Mouse (Mus musculus): ENCODE measurements around the gene Gtf2f2. TPM values are rescaled to one million over a fixed set of nuclear protein-coding genes. Genes with fewer than 3 reads are reported as not detected.

The Gtf2f2 gene
- polyA plus RNA-seq, 1 experiment: 3.2 TPM

- 93% methylated on average over 3 of the region's 3 CpGs for WGBS
- Histone ChIP-seq H3K27me3 (replicated peaks; ENCODE audit: control insufficient read depth, insufficient read depth, low read length) (no peaks in the 10 kb centered on the region), H3K36me3 (ENCODE audit: control insufficient read depth, insufficient read depth, low read length) (peaks cover 7% of the 10 kb centered on the region), H3K4me1 (ENCODE audit: control insufficient read depth, insufficient read depth, low read length) (0 out of 2 replicates have a peak, but pooled peaks cover 5% of the 10 kb centered on the region), H3K4me3 (ENCODE audit: insufficient read depth, low read depth, low read length) (no peak overlapping the region), H3K27ac (ENCODE audit: insufficient read depth, low read depth, low read length) (no peak overlapping the region)
- TF ChIP-seq POLR2A (IDR thresholded peaks at IDR 0.05; ENCODE audit: low read depth, low read length) (no peak), CTCF (conservative IDR thresholded peaks at IDR 0.05; ENCODE audit: insufficient read depth, insufficient read length, low read depth, low read length) (no peak)
- no peak for DNase-seq
Observed at GRCm38 (mm10) chr14:75903131-75903530, 107.5 kb downstream of the Gtf2f2 start.

DNA sequence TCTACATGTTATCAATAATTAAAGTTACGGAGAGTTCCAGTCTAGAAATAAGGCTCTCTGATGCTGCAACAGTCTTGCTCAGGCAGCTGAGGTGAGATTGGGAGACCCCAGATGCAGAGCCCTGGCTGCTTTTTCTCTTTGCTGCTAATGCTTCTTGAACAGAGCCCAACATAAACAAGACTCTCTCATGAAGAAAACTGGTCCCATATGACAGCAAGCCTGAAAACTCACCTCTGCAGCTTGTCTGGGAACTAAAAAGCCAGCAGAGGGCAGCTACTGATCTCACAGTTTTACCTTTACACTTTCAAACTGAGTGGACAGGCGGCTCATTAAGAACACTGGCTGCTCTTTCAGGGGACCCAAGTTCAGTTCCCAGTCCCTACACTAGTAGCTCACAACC, 108.7 kb downstream of the Gtf2f2 start:
- WGBS: 74% methylated on average over 2 of the region's 2 CpGs
- Histone ChIP-seq H3K27me3 (replicated peaks; ENCODE audit: control insufficient read depth, insufficient read depth, low read length) (no peaks in the 10 kb centered on the region), H3K27ac (ENCODE audit: insufficient read depth, low read depth, low read length) (no peak overlapping the region), H3K36me3 (ENCODE audit: control insufficient read depth, insufficient read depth, low read length) (peaks cover 7% of the 10 kb centered on the region), H3K4me3 (ENCODE audit: insufficient read depth, low read depth, low read length) (no peak overlapping the region), H3K4me1 (ENCODE audit: control insufficient read depth, insufficient read depth, low read length) (0 out of 2 replicates have a peak, but pooled peaks cover 5% of the 10 kb centered on the region)
- no peak for DNase-seq
- TF ChIP-seq POLR2A (IDR thresholded peaks at IDR 0.05; ENCODE audit: low read depth, low read length) (no peak), CTCF (conservative IDR thresholded peaks at IDR 0.05; ENCODE audit: insufficient read depth, insufficient read length, low read depth, low read length) (no peak)

GRCm38 (mm10) chr14:75900793-75901499, 109.7 kb downstream of the Gtf2f2 start:
- peaks cover 4% of the 10 kb centered on the region; the same call in 1 of the 2 replicates for H3K36me3 ChIP-seq (ENCODE audit: control insufficient read depth, insufficient read depth, low read length)
- no peak overlapping the region for H3K27ac ChIP-seq (ENCODE audit: insufficient read depth, low read depth, low read length)
- no peaks in the 10 kb centered on the region for H3K27me3 ChIP-seq (replicated peaks; ENCODE audit: control insufficient read depth, insufficient read depth, low read length)
- no peak for DNase-seq
- 59% methylated on average over 5 of the region's 5 CpGs for WGBS
- no peak overlapping the region for H3K4me3 ChIP-seq (ENCODE audit: insufficient read depth, low read depth, low read length)
- H3K4me1 ChIP-seq (ENCODE audit: control insufficient read depth, insufficient read depth, low read length): 0 out of 2 replicates have a peak, but pooled peaks cover 5% of the 10 kb centered on the region
- TF ChIP-seq CTCF (conservative IDR thresholded peaks at IDR 0.05; ENCODE audit: insufficient read depth, insufficient read length, low read depth, low read length) (no peak), POLR2A (IDR thresholded peaks at IDR 0.05; ENCODE audit: low read depth, low read length) (no peak)

GRCm38 (mm10) chr14:75899566-75899965, 111.1 kb downstream of the Gtf2f2 start:
- 23% methylated on average over 4 of the region's 4 CpGs for WGBS
- TF ChIP-seq POLR2A (IDR thresholded peaks at IDR 0.05; ENCODE audit: low read depth, low read length) (no peak), CTCF (conservative IDR thresholded peaks at IDR 0.05; ENCODE audit: insufficient read depth, insufficient read length, low read depth, low read length) (peak; percentile 79)
- DNase-seq: peak; percentile 75

DNA sequence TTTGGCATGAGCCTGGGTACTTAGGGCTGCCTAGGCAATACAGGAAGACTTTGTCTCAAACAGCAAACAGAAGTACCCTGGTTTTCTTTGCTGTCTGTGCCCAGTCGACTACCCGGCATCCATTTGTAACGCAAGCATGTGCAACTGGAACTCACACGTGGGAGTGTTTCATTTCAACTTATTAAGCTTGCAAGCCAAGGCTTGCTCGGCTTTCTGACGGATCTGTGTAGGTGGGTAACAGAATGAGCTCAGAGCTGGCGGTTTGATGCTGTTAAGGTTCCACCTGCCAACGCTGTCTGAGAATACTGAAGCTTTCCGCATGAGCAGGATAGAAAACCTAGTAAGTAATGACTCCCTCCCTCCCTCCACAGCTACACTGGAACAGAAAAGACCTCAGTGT, 118.5 kb downstream of the Gtf2f2 start:
- Histone ChIP-seq H3K4me3 (ENCODE audit: insufficient read depth, low read depth, low read length) (no peak overlapping the region), H3K27ac (ENCODE audit: insufficient read depth, low read depth, low read length) (no peak overlapping the region), H3K27me3 (replicated peaks; ENCODE audit: control insufficient read depth, insufficient read depth, low read length) (no peaks in the 10 kb centered on the region), H3K36me3 (ENCODE audit: control insufficient read depth, insufficient read depth, low read length) (no peaks in the 10 kb centered on the region), H3K4me1 (ENCODE audit: control insufficient read depth, insufficient read depth, low read length) (no peaks in the 10 kb centered on the region)
- TF ChIP-seq CTCF (conservative IDR thresholded peaks at IDR 0.05; ENCODE audit: insufficient read depth, insufficient read length, low read depth, low read length) (no peak), POLR2A (IDR thresholded peaks at IDR 0.05; ENCODE audit: low read depth, low read length) (no peak)
- DNase-seq: no peak
- whole genome bisulfite sequencing: 45% methylated on average over 9 of the region's 9 CpGs

More at GRCm38 (mm10) chr14:75899566-75899965, 111.1 kb downstream of the Gtf2f2 start:
- Histone ChIP-seq H3K27me3 (replicated peaks; ENCODE audit: control insufficient read depth, insufficient read depth, low read length) (no peaks in the 10 kb centered on the region), H3K4me1 (ENCODE audit: control insufficient read depth, insufficient read depth, low read length) (0 out of 2 replicates have a peak, but pooled peaks cover 5% of the 10 kb centered on the region), H3K36me3 (ENCODE audit: control insufficient read depth, insufficient read depth, low read length) (no peaks in the 10 kb centered on the region), H3K4me3 (ENCODE audit: insufficient read depth, low read depth, low read length) (no peak overlapping the region), H3K27ac (ENCODE audit: insufficient read depth, low read depth, low read length) (no peak overlapping the region)

- no peak overlapping the region for H3K27ac ChIP-seq (ENCODE audit: insufficient read depth, low read depth, low read length)
- no peak for DNase-seq
- H3K36me3 ChIP-seq (ENCODE audit: control insufficient read depth, insufficient read depth, low read length): no peaks in the 10 kb centered on the region
- H3K4me1 ChIP-seq (ENCODE audit: control insufficient read depth, insufficient read depth, low read length): peaks cover 4% of the 10 kb centered on the region; the same call in 1 of the 2 replicates
- TF ChIP-seq CTCF (conservative IDR thresholded peaks at IDR 0.05; ENCODE audit: insufficient read depth, insufficient read length, low read depth, low read length) (no peak), POLR2A (IDR thresholded peaks at IDR 0.05; ENCODE audit: low read depth, low read length) (no peak)
- WGBS: 75% methylated on average over 5 of the region's 5 CpGs
- no peaks in the 10 kb centered on the region for H3K27me3 ChIP-seq (replicated peaks; ENCODE audit: control insufficient read depth, insufficient read depth, low read length)
- no peak overlapping the region for H3K4me3 ChIP-seq (ENCODE audit: insufficient read depth, low read depth, low read length)
Observed at GRCm38 (mm10) chr14:75883873-75884272, 126.8 kb downstream of the Gtf2f2 start.

DNA sequence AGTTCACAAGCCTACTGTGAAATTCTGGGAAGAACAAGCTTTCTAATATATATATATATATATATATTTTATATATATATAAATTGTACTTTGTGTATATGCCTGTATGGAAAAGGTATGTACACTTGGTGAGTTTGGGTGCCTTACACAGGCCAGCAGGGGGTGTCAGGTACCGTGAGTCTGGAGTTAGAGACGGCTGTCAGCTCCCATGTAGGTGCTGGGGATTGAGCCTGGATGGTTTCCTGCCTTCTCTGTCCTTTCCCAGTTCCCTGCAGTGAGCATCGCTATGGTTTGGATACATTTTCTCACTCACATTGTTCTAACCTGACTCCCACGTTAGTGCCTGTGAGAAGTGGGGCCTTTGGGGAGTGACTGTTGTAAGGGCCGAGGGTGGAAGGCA, 127.3 kb downstream of the Gtf2f2 start:
- no peak for DNase-seq
- Histone ChIP-seq H3K4me3 (ENCODE audit: insufficient read depth, low read depth, low read length) (no peak overlapping the region), H3K27me3 (replicated peaks; ENCODE audit: control insufficient read depth, insufficient read depth, low read length) (no peaks in the 10 kb centered on the region), H3K27ac (ENCODE audit: insufficient read depth, low read depth, low read length) (no peak overlapping the region), H3K36me3 (ENCODE audit: control insufficient read depth, insufficient read depth, low read length) (no peaks in the 10 kb centered on the region), H3K4me1 (ENCODE audit: control insufficient read depth, insufficient read depth, low read length) (peaks cover 4% of the 10 kb centered on the region; the same call in 1 of the 2 replicates)
- no peak for TF ChIP-seq CTCF (conservative IDR thresholded peaks at IDR 0.05; ENCODE audit: insufficient read depth, insufficient read length, low read depth, low read length)
- no peak for TF ChIP-seq POLR2A (IDR thresholded peaks at IDR 0.05; ENCODE audit: low read depth, low read length)
- 68% methylated on average over 5 of the region's 5 CpGs for WGBS

Measured in kidney, adult 2 months (tissue).